Mouse (Mus musculus) retina, adult 2 months (tissue): ENCODE measurements around the gene Ccdc6.

Source experiments
- DNase-seq: peaks from one replicate; pipeline ENCODE4 v3.0.0-alpha.2; 2012; ENCODE audit warnings: low read depth, low spot score

The Ccdc6 gene

GRCm38 (mm10) chr10:70132714-70133113 lies 35.8 kb downstream of the Ccdc6 start:
- DNase-seq: no peak

- no peak for DNase-seq
Observed at GRCm38 (mm10) chr10:70133188-70133587, 36.3 kb downstream of the Ccdc6 start.

GRCm38 (mm10) chr10:70135680-70136079 lies 38.8 kb downstream of the Ccdc6 start:
- DNase-seq: no peak

GRCm38 (mm10) chr10:70137652-70138051 lies 40.7 kb downstream of the Ccdc6 start:
- DNase-seq: no peak

GRCm38 (mm10) chr10:70138150-70138549 lies 41.2 kb downstream of the Ccdc6 start:
- no peak for DNase-seq

GRCm38 (mm10) chr10:70139368-70139767 lies 42.4 kb downstream of the Ccdc6 start:
- DNase-seq: peak; percentile 34

- no peak for DNase-seq
Observed at GRCm38 (mm10) chr10:70140414-70140813, 43.5 kb downstream of the Ccdc6 start.

GRCm38 (mm10) chr10:70142623-70143022 lies 45.7 kb downstream of the Ccdc6 start:
- DNase-seq: no peak

- no peak for DNase-seq
Observed at GRCm38 (mm10) chr10:70144004-70144557, 47.2 kb downstream of the Ccdc6 start.

- no peak for DNase-seq
Observed at GRCm38 (mm10) chr10:70145873-70146272, 49.0 kb downstream of the Ccdc6 start.

- no peak for DNase-seq
Observed at GRCm38 (mm10) chr10:70149093-70149492, 52.2 kb downstream of the Ccdc6 start.

GRCm38 (mm10) chr10:70150301-70150700 lies 53.4 kb downstream of the Ccdc6 start:
- no peak for DNase-seq

- DNase-seq: no peak
Observed at GRCm38 (mm10) chr10:70151171-70151570, 54.2 kb downstream of the Ccdc6 start.

GRCm38 (mm10) chr10:70152190-70152743 lies 55.3 kb downstream of the Ccdc6 start:
- DNase-seq: no peak

- no peak for DNase-seq
Observed at GRCm38 (mm10) chr10:70153810-70154209, 56.9 kb downstream of the Ccdc6 start.

GRCm38 (mm10) chr10:70156431-70157165 lies 59.7 kb downstream of the Ccdc6 start:
- DNase-seq: no peak

- no peak for DNase-seq
Observed at GRCm38 (mm10) chr10:70159651-70160320, 62.9 kb downstream of the Ccdc6 start.

- no peak for DNase-seq
Observed at GRCm38 (mm10) chr10:70160811-70161210, 63.9 kb downstream of the Ccdc6 start.

- no peak for DNase-seq
Observed at GRCm38 (mm10) chr10:70161504-70161903, 64.6 kb downstream of the Ccdc6 start.

- DNase-seq: no peak
Observed at GRCm38 (mm10) chr10:70163681-70164080, 66.8 kb downstream of the Ccdc6 start.

- no peak for DNase-seq
Observed at GRCm38 (mm10) chr10:70165877-70166276, 69.0 kb downstream of the Ccdc6 start.

- DNase-seq: no peak
Observed at GRCm38 (mm10) chr10:70166427-70166826, 69.5 kb downstream of the Ccdc6 start.

- DNase-seq: no peak
Observed at GRCm38 (mm10) chr10:70167625-70168024, 70.7 kb downstream of the Ccdc6 start.
